Mouse (Mus musculus): ENCODE data around the gene Egfl8.
A peak's percentile ranks its signal among the peaks of the same experiment; 100 is the strongest.

Gene Egfl8

GRCm38 (mm10) chr17:34615871-34616270, at the start of gene Egfl8:
TSS of gene Egfl8 (minus strand) at chr17:34615971.
- no peak for DNase-seq (ENCODE audit: low spot score)

GRCm38 (mm10) chr17:34664472-34664871, 48.7 kb upstream of the Egfl8 start:
- DNase-seq (ENCODE audit: low spot score) = no peak

- DNase-seq (ENCODE audit: low spot score) = no peak
Observed at GRCm38 (mm10) chr17:34663558-34663957, 47.8 kb upstream of the Egfl8 start.

GRCm38 (mm10) chr17:34662978-34663377, 47.2 kb upstream of the Egfl8 start:
- no peak for DNase-seq (ENCODE audit: low spot score)

- no peak for DNase-seq (ENCODE audit: low spot score)
Observed at GRCm38 (mm10) chr17:34662468-34662867, 46.7 kb upstream of the Egfl8 start.

- DNase-seq (ENCODE audit: low spot score) = no peak
Observed at GRCm38 (mm10) chr17:34661121-34661591, 45.4 kb upstream of the Egfl8 start.

GRCm38 (mm10) chr17:34660259-34660820, 44.6 kb upstream of the Egfl8 start:
- DNase-seq (ENCODE audit: low spot score) = no peak

GRCm38 (mm10) chr17:34659897-34660214, 44.1 kb upstream of the Egfl8 start:
- no peak for DNase-seq (ENCODE audit: low spot score)

- no peak for DNase-seq (ENCODE audit: low spot score)
Observed at GRCm38 (mm10) chr17:34659181-34659896, 43.6 kb upstream of the Egfl8 start.

- no peak for DNase-seq (ENCODE audit: low spot score)
Observed at GRCm38 (mm10) chr17:34658591-34658990, 42.8 kb upstream of the Egfl8 start.

GRCm38 (mm10) chr17:34658145-34658544, 42.4 kb upstream of the Egfl8 start:
- no peak for DNase-seq (ENCODE audit: low spot score)

GRCm38 (mm10) chr17:34657271-34657670, 41.5 kb upstream of the Egfl8 start:
- no peak for DNase-seq (ENCODE audit: low spot score)

GRCm38 (mm10) chr17:34656666-34657065, 40.9 kb upstream of the Egfl8 start:
- DNase-seq (ENCODE audit: low spot score) = no peak

GRCm38 (mm10) chr17:34655581-34655991, 39.8 kb upstream of the Egfl8 start:
- DNase-seq (ENCODE audit: low spot score) = peak; percentile 65

GRCm38 (mm10) chr17:34655160-34655559, 39.4 kb upstream of the Egfl8 start:
- DNase-seq (ENCODE audit: low spot score) = peak; percentile 58

GRCm38 (mm10) chr17:34654392-34654791, 38.6 kb upstream of the Egfl8 start:
- no peak for DNase-seq (ENCODE audit: low spot score)

- DNase-seq (ENCODE audit: low spot score) = no peak
Observed at GRCm38 (mm10) chr17:34653746-34654285, 38.0 kb upstream of the Egfl8 start.

GRCm38 (mm10) chr17:34652985-34653384, 37.2 kb upstream of the Egfl8 start:
- DNase-seq (ENCODE audit: low spot score) = no peak

GRCm38 (mm10) chr17:34652546-34652945, 36.8 kb upstream of the Egfl8 start:
- DNase-seq (ENCODE audit: low spot score) = no peak

- no peak for DNase-seq (ENCODE audit: low spot score)
Observed at GRCm38 (mm10) chr17:34651507-34652221, 35.9 kb upstream of the Egfl8 start.

GRCm38 (mm10) chr17:34650781-34651180, 35.0 kb upstream of the Egfl8 start:
- no peak for DNase-seq (ENCODE audit: low spot score)

- DNase-seq (ENCODE audit: low spot score) = no peak
Observed at GRCm38 (mm10) chr17:34649106-34649864, 33.5 kb upstream of the Egfl8 start.
